Mouse (Mus musculus): Measurements from ENCODE around the gene Uvrag. TPM values are rescaled to one million over a fixed set of nuclear protein-coding genes. Genes with fewer than 3 reads are reported as not detected.

Uvrag gene
- polyA plus RNA-seq, 1 experiment from 2014 or later, result 25.8 TPM

- no peaks in the 10 kb centered on the region for H3K36me3 ChIP-seq (ENCODE audit: control insufficient read depth, insufficient read depth, low read length)
- DNase-seq (ENCODE audit: low spot score) (peak; percentile 96), ATAC-seq (replicated peaks; ENCODE audit: low FRiP score, low TSS enrichment, low read depth) (peak; percentile 34; the same call in 1 of the 2 replicates)
- peaks cover 12% of the 10 kb centered on the region for H3K4me1 ChIP-seq (replicated peaks; ENCODE audit: control insufficient read depth, insufficient read depth, low read length)
- no peaks in the 10 kb centered on the region for H3K9me3 ChIP-seq (ENCODE audit: control insufficient read depth, low read length)
- no peak overlapping the region for H3K4me2 ChIP-seq (ENCODE audit: low read length)
- no peak overlapping the region for H3K9ac ChIP-seq (ENCODE audit: low read length)
- WGBS, result 8% methylated on average over 7 of the region's 7 CpGs
- no peak overlapping the region for H3K4me3 ChIP-seq (ENCODE audit: low read depth, low read length)
- no peak overlapping the region for H3K27ac ChIP-seq (ENCODE audit: low read depth)
- H3K27me3 ChIP-seq (replicated peaks; ENCODE audit: control insufficient read depth, insufficient read depth, low read length), result no peaks in the 10 kb centered on the region
These were observed 10.4 kb upstream of the Uvrag start for GRCm38 (mm10) chr7:99151342-99151741.

- Histone ChIP-seq H3K27ac (ENCODE audit: low read depth) (no peak overlapping the region), H3K36me3 (ENCODE audit: control insufficient read depth, insufficient read depth, low read length) (no peaks in the 10 kb centered on the region), H3K4me3 (ENCODE audit: low read depth, low read length) (no peak overlapping the region), H3K9me3 (ENCODE audit: control insufficient read depth, low read length) (no peaks in the 10 kb centered on the region), H3K4me1 (replicated peaks; ENCODE audit: control insufficient read depth, insufficient read depth, low read length) (no peaks in the 10 kb centered on the region; the same call in 1 of the 2 replicates), H3K27me3 (replicated peaks; ENCODE audit: control insufficient read depth, insufficient read depth, low read length) (no peaks in the 10 kb centered on the region), H3K4me2 (ENCODE audit: low read length) (no peak overlapping the region), H3K9ac (ENCODE audit: low read length) (no peak overlapping the region)
- ATAC-seq (replicated peaks; ENCODE audit: low FRiP score, low TSS enrichment, low read depth) (no peak), DNase-seq (ENCODE audit: low spot score) (no peak)
- WGBS, result 75% methylated on average over 1 of the region's 1 CpGs
These were observed 8.1 kb upstream of the Uvrag start for GRCm38 (mm10) chr7:99149017-99149416.

GRCm38 (mm10) chr7:99147494-99147893 lies 6.6 kb upstream of the Uvrag start:
- no peaks in the 10 kb centered on the region; the same call in 1 of the 2 replicates for H3K4me1 ChIP-seq (replicated peaks; ENCODE audit: control insufficient read depth, insufficient read depth, low read length)
- H3K27me3 ChIP-seq (replicated peaks; ENCODE audit: control insufficient read depth, insufficient read depth, low read length), result no peaks in the 10 kb centered on the region
- ATAC-seq (replicated peaks; ENCODE audit: low FRiP score, low TSS enrichment, low read depth) (no peak), DNase-seq (ENCODE audit: low spot score) (no peak)
- no peak overlapping the region for H3K27ac ChIP-seq (ENCODE audit: low read depth)
- H3K9ac ChIP-seq (ENCODE audit: low read length), result no peak overlapping the region
- no peaks in the 10 kb centered on the region for H3K36me3 ChIP-seq (ENCODE audit: control insufficient read depth, insufficient read depth, low read length)
- H3K4me3 ChIP-seq (ENCODE audit: low read depth, low read length), result no peak overlapping the region
- no peaks in the 10 kb centered on the region for H3K9me3 ChIP-seq (ENCODE audit: control insufficient read depth, low read length)
- no peak overlapping the region for H3K4me2 ChIP-seq (ENCODE audit: low read length)
- 81% methylated on average over 7 of the region's 7 CpGs for WGBS

GRCm38 (mm10) chr7:99146906-99147305 lies 6.0 kb upstream of the Uvrag start:
- Histone ChIP-seq H3K27ac (ENCODE audit: low read depth) (no peak overlapping the region), H3K9me3 (ENCODE audit: control insufficient read depth, low read length) (no peaks in the 10 kb centered on the region), H3K27me3 (replicated peaks; ENCODE audit: control insufficient read depth, insufficient read depth, low read length) (no peaks in the 10 kb centered on the region), H3K4me2 (ENCODE audit: low read length) (no peak overlapping the region), H3K9ac (ENCODE audit: low read length) (no peak overlapping the region), H3K4me3 (ENCODE audit: low read depth, low read length) (no peak overlapping the region), H3K36me3 (ENCODE audit: control insufficient read depth, insufficient read depth, low read length) (no peaks in the 10 kb centered on the region), H3K4me1 (replicated peaks; ENCODE audit: control insufficient read depth, insufficient read depth, low read length) (peaks cover 1% of the 10 kb centered on the region; the same call in 1 of the 2 replicates)
- ATAC-seq (replicated peaks; ENCODE audit: low FRiP score, low TSS enrichment, low read depth) (no peak), DNase-seq (ENCODE audit: low spot score) (no peak)
- WGBS, result 47% methylated on average over 7 of the region's 7 CpGs

- no peak overlapping the region for H3K4me3 ChIP-seq (ENCODE audit: low read depth, low read length)
- WGBS, result 45% methylated on average over 7 of the region's 7 CpGs
- peaks cover 6% of the 10 kb centered on the region; the same call in 1 of the 2 replicates for H3K4me1 ChIP-seq (replicated peaks; ENCODE audit: control insufficient read depth, insufficient read depth, low read length)
- H3K9ac ChIP-seq (ENCODE audit: low read length), result no peak overlapping the region
- DNase-seq (ENCODE audit: low spot score) (no peak), ATAC-seq (replicated peaks; ENCODE audit: low FRiP score, low TSS enrichment, low read depth) (no peak)
- H3K36me3 ChIP-seq (ENCODE audit: control insufficient read depth, insufficient read depth, low read length), result no peaks in the 10 kb centered on the region
- H3K9me3 ChIP-seq (ENCODE audit: control insufficient read depth, low read length), result no peaks in the 10 kb centered on the region
- no peak overlapping the region for H3K27ac ChIP-seq (ENCODE audit: low read depth)
- no peaks in the 10 kb centered on the region for H3K27me3 ChIP-seq (replicated peaks; ENCODE audit: control insufficient read depth, insufficient read depth, low read length)
- no peak overlapping the region for H3K4me2 ChIP-seq (ENCODE audit: low read length)
These were observed 5.1 kb upstream of the Uvrag start for GRCm38 (mm10) chr7:99146011-99146410.

GRCm38 (mm10) chr7:99144616-99145015 lies 3.7 kb upstream of the Uvrag start:
- Histone ChIP-seq H3K9me3 (ENCODE audit: control insufficient read depth, low read length) (no peaks in the 10 kb centered on the region), H3K4me2 (ENCODE audit: low read length) (no peak overlapping the region), H3K4me3 (ENCODE audit: low read depth, low read length) (no peak overlapping the region), H3K27me3 (replicated peaks; ENCODE audit: control insufficient read depth, insufficient read depth, low read length) (no peaks in the 10 kb centered on the region), H3K9ac (ENCODE audit: low read length) (no peak overlapping the region), H3K36me3 (ENCODE audit: control insufficient read depth, insufficient read depth, low read length) (no peaks in the 10 kb centered on the region), H3K4me1 (replicated peaks; ENCODE audit: control insufficient read depth, insufficient read depth, low read length) (peaks cover 6% of the 10 kb centered on the region; the same call in 1 of the 2 replicates), H3K27ac (ENCODE audit: low read depth) (no peak overlapping the region)
- no peak for DNase-seq (ENCODE audit: low spot score)
- ATAC-seq (replicated peaks; ENCODE audit: low FRiP score, low TSS enrichment, low read depth), result no peak
- 63% methylated on average over 11 of the region's 11 CpGs for WGBS

GRCm38 (mm10) chr7:99143244-99143643 lies 2.3 kb upstream of the Uvrag start:
- ATAC-seq (replicated peaks; ENCODE audit: low FRiP score, low TSS enrichment, low read depth), result no peak
- Histone ChIP-seq H3K27ac (ENCODE audit: low read depth) (no peak overlapping the region), H3K27me3 (replicated peaks; ENCODE audit: control insufficient read depth, insufficient read depth, low read length) (no peaks in the 10 kb centered on the region), H3K36me3 (ENCODE audit: control insufficient read depth, insufficient read depth, low read length) (no peaks in the 10 kb centered on the region), H3K4me3 (ENCODE audit: low read depth, low read length) (no peak overlapping the region), H3K9ac (ENCODE audit: low read length) (no peak overlapping the region), H3K4me2 (ENCODE audit: low read length) (no peak overlapping the region), H3K9me3 (ENCODE audit: control insufficient read depth, low read length) (no peaks in the 10 kb centered on the region), H3K4me1 (replicated peaks; ENCODE audit: control insufficient read depth, insufficient read depth, low read length) (peaks cover 11% of the 10 kb centered on the region)
- no peak for DNase-seq (ENCODE audit: low spot score)
- WGBS, result 68% methylated on average over 3 of the region's 3 CpGs

GRCm38 (mm10) chr7:99141919-99142606 lies 1.1 kb upstream of the Uvrag start:
- Histone ChIP-seq H3K36me3 (ENCODE audit: control insufficient read depth, insufficient read depth, low read length) (no peaks in the 10 kb centered on the region), H3K27me3 (replicated peaks; ENCODE audit: control insufficient read depth, insufficient read depth, low read length) (no peaks in the 10 kb centered on the region), H3K9ac (ENCODE audit: low read length) (no peak overlapping the region), H3K27ac (ENCODE audit: low read depth) (peak overlapping the region; percentile 16; the same call in 1 of the 2 replicates), H3K4me3 (ENCODE audit: low read depth, low read length) (peak overlapping the region; percentile 90), H3K4me2 (ENCODE audit: low read length) (peak overlapping the region; percentile 83), H3K4me1 (replicated peaks; ENCODE audit: control insufficient read depth, insufficient read depth, low read length) (peaks cover 11% of the 10 kb centered on the region), H3K9me3 (ENCODE audit: control insufficient read depth, low read length) (no peaks in the 10 kb centered on the region)
- 32% methylated on average over 12 of the region's 12 CpGs for WGBS
- no peak for DNase-seq (ENCODE audit: low spot score)
- no peak for ATAC-seq (replicated peaks; ENCODE audit: low FRiP score, low TSS enrichment, low read depth)

GRCm38 (mm10) chr7:99140511-99140910 lies 430 bp downstream of the Uvrag start:
- H3K27me3 ChIP-seq (replicated peaks; ENCODE audit: control insufficient read depth, insufficient read depth, low read length), result no peaks in the 10 kb centered on the region
- under 1% methylated on average over 33 of the region's 39 CpGs for WGBS
- peaks cover 11% of the 10 kb centered on the region for H3K4me1 ChIP-seq (replicated peaks; ENCODE audit: control insufficient read depth, insufficient read depth, low read length)
- peak overlapping the region; percentile 92 for H3K27ac ChIP-seq (ENCODE audit: low read depth)
- peak; percentile 72 for DNase-seq (ENCODE audit: low spot score)
- no peaks in the 10 kb centered on the region for H3K36me3 ChIP-seq (ENCODE audit: control insufficient read depth, insufficient read depth, low read length)
- H3K9me3 ChIP-seq (ENCODE audit: control insufficient read depth, low read length), result no peaks in the 10 kb centered on the region
- peak overlapping the region; percentile 83 for H3K4me2 ChIP-seq (ENCODE audit: low read length)
- peak overlapping the region; percentile 87 for H3K9ac ChIP-seq (ENCODE audit: low read length)
- peak; percentile 8; the same call in 1 of the 2 replicates for ATAC-seq (replicated peaks; ENCODE audit: low FRiP score, low TSS enrichment, low read depth)
- peak overlapping the region; percentile 90 for H3K4me3 ChIP-seq (ENCODE audit: low read depth, low read length)

Measured in intestine, embryonic 14.5 days (tissue).